Mouse (Mus musculus) bone marrow macrophage, adult 2 months (primary cell): ENCODE measurements around the gene Icosl. TPM values are rescaled to one million over a fixed set of nuclear protein-coding genes. Genes with fewer than 3 reads are reported as not detected.
A peak's percentile ranks its signal among the peaks of the same experiment; 100 is the strongest.
"Not testable (repeated sequence)": the region's sequence is repeated elsewhere in the genome, so short reads cannot be mapped to it uniquely, and the experiment has no call there.

Source experiments
- H3K27ac ChIP-seq: 2 replicates; pipeline ENCODE4 v1.5.1; 2012; ENCODE audit warnings: low read depth, low read length; ENCODE audit not compliant: insufficient read depth
- H3K4me1 ChIP-seq: 2 replicates; pipeline ENCODE4 v1.6.1; 2012; ENCODE audit warnings: low read length; ENCODE audit not compliant: control insufficient read depth, insufficient read depth
- H3K4me3 ChIP-seq: 2 replicates; pipeline ENCODE4 v1.5.1; 2012; ENCODE audit warnings: mild to moderate bottlenecking, low read length, moderate library complexity; ENCODE audit not compliant: insufficient read depth
- CTCF ChIP-seq: IDR thresholded peaks from 2 replicates; pipeline ENCODE4 v1.5.1; 2012; ENCODE audit warnings: low read depth, mild to moderate bottlenecking, low read length, moderate library complexity
- POLR2A ChIP-seq: IDR thresholded peaks from 2 replicates; pipeline ENCODE4 v1.6.1; 2012; ENCODE audit warnings: mild to moderate bottlenecking, low read depth, low read length, borderline replicate concordance
- polyA plus RNA-seq: library from polyadenylated mRNA; stranded (reverse); fragments of >200 nt; gene quantifications from 2 replicates; pipeline ENCODE4 v1.2.4, GENCODE M21; 2012; ENCODE audit not compliant: missing spikeins, insufficient read depth, insufficient read length

The Icosl gene
- 18.6 and 20.8 TPM in 2 replicates for polyA plus RNA-seq

DNA sequence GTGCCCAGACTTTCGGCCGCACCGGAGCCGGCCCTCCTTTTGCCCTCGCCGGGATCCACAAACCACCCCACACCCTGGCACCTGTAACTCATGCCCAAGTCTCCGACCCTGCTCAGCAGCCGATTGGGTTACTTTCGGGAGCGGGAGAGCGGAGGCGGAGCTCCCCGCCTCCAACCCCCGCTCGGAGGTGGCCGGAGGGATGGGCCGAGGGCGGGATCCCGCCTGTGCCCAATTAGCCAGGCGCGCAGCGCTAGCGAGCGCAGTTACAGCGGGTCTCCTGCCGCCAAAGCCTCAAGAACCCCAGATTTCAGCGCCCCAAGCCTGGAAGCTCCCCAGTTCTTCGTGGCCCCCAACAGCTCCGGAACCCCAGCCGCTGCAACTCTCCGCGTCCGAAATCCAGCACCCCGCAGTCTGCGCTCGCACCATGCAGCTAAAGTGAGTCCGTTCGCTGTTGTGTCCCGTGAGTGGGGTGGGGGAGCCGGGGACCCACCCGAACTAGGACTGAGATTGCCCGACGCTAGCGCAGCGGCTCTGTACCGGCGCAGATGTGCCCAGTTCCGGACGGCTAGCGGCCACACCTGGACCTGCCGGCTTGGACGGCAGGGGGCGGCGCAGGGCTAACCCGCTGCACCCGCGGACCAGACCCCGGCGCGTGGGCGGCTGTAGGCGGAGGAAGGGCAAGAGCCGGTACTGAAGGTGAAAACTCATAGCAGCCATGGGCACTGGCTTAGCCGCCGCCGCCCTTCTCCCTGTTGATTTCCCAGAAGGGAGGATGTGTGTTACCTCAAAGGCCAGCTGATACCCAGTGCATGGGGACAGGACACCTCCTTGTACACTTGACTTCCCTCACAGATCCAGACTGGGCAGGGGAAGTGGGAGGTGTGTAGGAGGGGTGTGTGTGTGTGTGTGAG, at the start of gene Icosl:
Gene Icosl, plus strand, starts transcription at position 202 of the 911 bp plus-strand sequence.
- 0 out of 2 replicates have a peak, but pooled peaks cover 2% of the 10 kb centered on the region for H3K4me1 ChIP-seq
- H3K27ac ChIP-seq = no peak within 1 kb of the TSS
- peak within 1 kb of the TSS; percentile 66 for H3K4me3 ChIP-seq
- TF ChIP-seq CTCF (peak; percentile 33), POLR2A (no peak)

DNA sequence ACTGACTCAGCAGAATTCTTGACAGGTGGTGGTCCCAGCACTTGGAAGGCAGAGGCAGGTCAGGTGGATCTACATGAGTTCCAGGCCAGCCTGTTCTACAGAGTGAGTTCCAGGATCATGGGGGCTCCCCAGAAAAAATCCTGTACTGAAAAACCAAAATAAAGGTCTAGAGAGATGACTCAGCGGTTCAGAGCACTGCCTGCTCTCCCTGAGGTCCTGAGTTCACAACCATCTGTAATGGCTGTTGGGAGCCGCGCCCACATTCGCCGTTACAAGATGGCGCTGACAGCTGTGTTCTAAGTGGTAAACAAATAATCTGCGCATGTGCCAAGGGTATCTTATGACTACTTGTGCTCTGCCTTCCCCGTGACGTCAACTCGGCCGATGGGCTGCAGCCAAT, 49.1 kb upstream of the Icosl start:
- H3K4me1 ChIP-seq = peaks cover 14% of the 10 kb centered on the region
- not testable (repeated sequence) for H3K27ac ChIP-seq, H3K4me3 ChIP-seq

DNA sequence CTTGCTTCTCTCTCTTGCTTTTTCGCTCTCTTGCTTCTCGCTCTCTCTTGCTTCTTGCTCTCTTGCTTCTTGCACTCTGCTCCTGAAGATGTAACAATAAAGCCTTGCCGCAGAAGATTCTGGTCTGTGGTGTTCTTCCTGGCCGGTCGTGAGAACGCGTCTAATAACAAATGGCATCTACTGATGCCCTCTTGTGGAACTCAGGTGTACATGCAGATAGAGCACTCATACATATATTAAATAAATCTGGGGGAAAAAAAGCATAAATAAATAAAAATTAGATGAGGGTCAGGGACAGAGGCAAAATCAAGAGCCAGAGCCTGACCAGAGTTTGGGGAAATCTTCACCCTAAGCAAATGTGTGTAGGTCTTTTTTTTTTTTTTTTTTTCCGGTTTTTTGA, 43.6 kb upstream of the Icosl start:
- H3K4me3 ChIP-seq, H3K4me1 ChIP-seq, H3K27ac ChIP-seq: not testable (repeated sequence)

DNA sequence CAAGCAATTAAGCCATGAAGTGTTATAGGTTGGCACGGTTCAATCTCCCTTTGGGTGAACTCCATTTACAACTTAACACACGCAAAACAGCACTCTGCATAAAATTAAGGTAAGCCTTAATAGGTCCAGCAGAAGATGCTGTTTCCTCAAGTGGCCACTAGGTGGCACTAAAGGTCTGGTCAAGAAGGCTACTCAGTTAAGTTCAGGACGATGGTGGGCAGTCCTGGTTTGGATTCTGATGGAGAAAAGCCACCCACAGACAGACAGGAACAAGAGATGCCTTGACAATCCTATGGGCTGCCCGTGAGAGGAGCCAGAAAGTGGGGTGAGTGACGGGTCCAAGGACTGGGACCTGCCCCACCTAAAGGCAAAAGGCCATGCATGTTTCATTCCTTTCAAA, 41.0 kb upstream of the Icosl start:
- TF ChIP-seq POLR2A (no peak), CTCF (peak; percentile 34; the same call in 1 of the 2 replicates)
- Histone ChIP-seq H3K4me1 (peaks cover 6% of the 10 kb centered on the region), H3K4me3 (no peak overlapping the region), H3K27ac (no peak overlapping the region)

DNA sequence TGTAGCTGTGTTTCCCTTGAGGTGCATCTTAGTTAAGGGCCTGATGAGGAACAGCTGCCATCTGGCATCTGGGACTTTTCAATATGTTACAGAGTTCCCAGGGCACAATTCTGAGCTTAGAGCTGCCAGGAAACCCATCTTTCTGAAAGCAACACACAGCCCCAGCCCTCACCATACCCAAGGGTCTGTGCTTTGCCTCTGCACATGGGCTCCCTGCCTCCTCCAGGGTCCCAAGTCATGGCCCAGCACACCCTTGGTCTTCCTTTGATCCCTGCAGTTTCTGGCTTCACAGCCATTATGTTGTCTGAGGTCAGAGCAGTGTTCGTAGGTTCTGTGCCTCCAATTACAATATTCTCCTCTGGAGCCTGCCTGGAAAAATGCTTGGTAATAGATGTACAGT, 40.0 kb upstream of the Icosl start:
- H3K4me3 ChIP-seq = no peak overlapping the region
- TF ChIP-seq POLR2A (no peak), CTCF (no peak)
- H3K27ac ChIP-seq = no peak overlapping the region
- H3K4me1 ChIP-seq = peaks cover 6% of the 10 kb centered on the region

DNA sequence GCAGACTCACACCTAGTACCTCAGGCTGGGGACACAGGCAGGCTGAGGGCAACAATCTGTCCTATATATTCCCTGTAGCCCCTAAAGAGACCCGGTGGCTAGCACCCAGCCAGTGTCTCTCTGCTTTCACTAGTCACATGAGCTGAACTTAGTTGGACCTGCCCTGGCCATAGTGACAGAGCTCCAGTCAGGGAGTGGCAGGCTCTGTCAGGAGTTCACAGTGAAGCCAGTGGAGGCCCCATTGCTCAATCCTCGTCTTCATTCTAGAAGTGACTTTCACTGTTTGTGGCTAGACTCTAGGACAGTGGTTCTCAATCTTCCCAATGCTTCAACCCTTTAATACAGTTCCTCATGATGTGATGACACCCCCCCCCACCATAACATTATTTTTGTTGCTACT, 37.1 kb upstream of the Icosl start:
- Histone ChIP-seq H3K27ac (no peak overlapping the region), H3K4me1 (peaks cover 6% of the 10 kb centered on the region), H3K4me3 (no peak overlapping the region)
- TF ChIP-seq POLR2A (no peak), CTCF (no peak)

DNA sequence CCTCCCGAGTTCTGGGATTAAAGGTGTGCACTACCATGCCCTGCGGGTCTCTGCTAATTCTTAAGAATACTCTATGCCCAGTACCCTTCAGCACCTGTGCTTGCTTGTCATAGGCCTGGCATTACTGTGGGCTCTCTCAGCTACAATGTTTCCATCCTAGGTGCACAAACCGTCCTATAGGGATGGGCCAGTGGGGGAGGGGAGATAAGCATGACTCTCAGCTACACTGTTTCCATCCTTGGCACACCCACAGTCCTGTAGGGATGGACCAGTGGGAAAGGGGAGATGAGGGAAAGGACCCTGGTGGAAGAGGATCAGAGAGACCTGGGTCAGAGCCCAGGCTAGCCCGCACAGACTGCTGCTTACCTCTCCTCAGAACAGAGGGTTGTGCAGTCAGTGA, 32.0 kb upstream of the Icosl start:
- no peak for TF ChIP-seq POLR2A
- Histone ChIP-seq H3K4me1 (peaks cover 2% of the 10 kb centered on the region; the same call in 1 of the 2 replicates), H3K27ac (no peak overlapping the region), H3K4me3 (no peak overlapping the region)

DNA sequence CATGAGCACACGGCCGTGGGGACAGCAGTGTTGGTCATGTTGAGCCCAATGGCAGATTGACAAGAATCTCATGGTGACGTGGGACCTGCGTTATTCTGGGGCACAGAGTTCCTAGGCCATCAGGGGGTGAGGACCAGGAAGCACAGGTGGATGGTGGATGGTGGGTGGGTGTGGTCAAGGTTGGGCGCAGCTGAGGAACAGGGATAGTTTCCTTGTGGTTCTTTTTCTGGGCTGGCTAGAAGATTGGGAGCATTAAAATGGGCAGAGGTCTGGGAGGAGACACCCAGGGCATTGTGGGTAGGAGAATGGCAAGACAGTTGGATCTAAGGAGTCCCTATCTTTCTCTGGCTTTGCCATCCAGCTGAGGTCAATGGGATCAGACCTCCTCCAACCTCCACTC, 27.5 kb upstream of the Icosl start, which contains the start of gene Dnmt3l:
Gene Dnmt3l, plus strand, starts transcription at position 301 of the 400 bp plus-strand sequence.
- H3K4me3 ChIP-seq = no peak within 1 kb of the TSS
- H3K4me1 ChIP-seq = 0 out of 2 replicates have a peak, but pooled peaks cover 2% of the 10 kb centered on the region
- TF ChIP-seq CTCF (no peak), POLR2A (no peak)
- no peak within 1 kb of the TSS for H3K27ac ChIP-seq

DNA sequence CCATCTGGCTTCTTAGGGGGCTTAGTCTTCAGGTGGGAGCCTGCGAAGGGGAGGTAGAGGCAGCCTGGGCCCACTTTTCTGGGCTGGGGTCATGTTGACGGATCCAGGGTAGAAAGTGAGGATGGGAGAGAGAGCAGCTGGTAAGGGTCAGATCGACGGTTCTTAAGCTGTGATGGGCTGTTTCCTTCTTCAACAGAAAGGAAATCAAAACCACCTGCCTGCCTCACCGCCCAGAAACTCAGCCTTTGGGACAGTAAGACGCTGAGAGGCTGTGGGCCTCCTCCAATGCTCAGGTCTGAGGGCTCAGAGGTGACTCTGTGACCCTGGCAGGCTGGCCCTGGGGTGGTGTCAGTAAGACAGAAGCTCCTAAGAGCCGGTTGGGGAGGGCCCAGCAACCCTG, 27.0 kb upstream of the Icosl start:
- TF ChIP-seq POLR2A (no peak), CTCF (no peak)
- H3K27ac ChIP-seq = no peak overlapping the region
- H3K4me3 ChIP-seq = no peak overlapping the region
- H3K4me1 ChIP-seq = 0 out of 2 replicates have a peak, but pooled peaks cover 2% of the 10 kb centered on the region

DNA sequence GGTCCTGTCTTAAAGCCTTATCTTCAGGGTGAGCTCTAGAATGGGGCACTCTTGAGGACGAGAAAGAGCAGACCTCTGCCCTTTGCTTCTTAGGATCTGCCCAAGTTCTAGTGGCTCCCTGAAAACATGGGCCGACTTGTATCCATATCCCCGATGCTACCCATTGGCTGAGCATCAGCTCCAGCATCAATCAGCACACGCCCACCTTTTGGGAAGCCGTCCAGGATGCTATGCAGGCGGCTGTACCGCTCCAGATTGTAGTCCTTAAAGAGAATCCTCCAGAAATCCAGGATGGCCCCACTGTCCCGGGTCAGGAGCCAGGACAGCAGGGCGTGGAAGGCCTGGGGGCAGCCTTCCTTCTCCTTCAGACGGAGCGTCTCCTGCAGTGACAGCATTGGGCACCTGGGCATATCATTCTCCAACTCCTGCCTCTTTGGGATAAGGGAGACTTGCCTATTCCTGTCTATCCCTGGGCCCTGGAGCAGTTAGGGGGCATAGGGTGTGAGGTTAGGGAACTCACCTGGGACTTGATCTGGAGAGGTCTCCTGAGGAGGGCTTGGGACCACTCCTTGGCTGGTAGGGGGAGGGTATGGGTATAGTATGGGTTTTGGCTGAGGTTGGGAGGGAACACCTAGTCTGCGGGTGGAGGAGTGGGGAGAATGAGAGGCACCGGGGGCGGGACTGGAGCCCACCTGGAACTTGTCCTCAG, 26.3 kb upstream of the Icosl start:
- H3K4me3 ChIP-seq = no peak overlapping the region
- no peak overlapping the region for H3K27ac ChIP-seq
- 0 out of 2 replicates have a peak, but pooled peaks cover 2% of the 10 kb centered on the region for H3K4me1 ChIP-seq
- TF ChIP-seq CTCF (no peak), POLR2A (no peak)
